Mouse (Mus musculus): Measurements from ENCODE around the gene Hibadh.

Hibadh gene

DNA sequence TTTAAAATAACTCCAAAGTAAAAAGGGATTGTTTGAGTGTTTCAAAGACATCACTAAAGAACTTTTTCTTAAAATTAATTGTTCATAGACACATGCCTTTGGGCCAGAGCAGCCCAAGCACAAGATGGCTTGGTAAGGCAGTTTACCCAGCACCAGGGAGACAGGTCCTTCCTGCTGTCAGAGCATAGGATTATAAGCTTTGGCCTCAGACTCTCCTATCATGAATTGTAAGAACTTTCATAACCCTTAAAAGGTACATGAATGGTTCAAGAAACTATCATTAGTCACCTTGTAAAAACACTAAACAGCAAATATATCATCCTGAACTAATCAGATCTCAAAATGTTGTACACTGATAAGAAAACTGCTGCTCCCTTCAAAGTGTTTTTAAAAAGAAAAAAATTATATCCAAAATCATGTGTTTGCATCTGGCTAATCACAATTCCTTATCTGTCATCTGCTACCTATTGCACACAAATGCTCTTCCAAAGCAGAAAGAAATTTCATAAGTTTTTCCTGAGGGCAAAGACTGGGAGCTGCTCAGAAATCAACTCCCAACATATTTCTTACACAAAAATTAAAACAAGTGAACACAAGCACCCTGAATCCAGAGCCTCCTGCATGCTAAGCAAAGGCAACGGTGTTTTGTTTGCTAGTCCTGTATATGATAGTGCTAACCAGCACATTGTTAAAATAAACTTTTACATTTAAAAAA, 1.6 kb downstream of the Hibadh start:
- no peak for DNase-seq (ENCODE audit: low read depth, low spot score)

DNA sequence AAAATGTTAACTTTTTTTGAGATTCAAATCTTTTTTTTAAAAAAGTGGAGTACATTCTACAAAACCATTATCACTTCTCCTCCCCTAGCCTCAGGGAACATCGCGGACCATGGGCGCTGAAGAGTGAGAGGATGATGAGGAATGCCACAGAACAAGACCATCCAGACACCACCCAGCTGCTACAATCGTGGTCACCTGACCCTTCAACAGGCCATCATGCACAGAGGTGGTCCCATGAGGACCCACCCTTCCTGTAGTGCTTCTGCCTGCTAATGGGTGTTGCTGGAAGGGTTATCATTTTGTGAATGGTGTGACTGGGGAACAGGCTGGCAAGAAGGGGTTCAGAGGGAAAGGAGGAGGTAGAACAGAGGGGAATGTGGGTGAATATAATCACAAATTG, 2.9 kb downstream of the Hibadh start:
- no peak for DNase-seq (ENCODE audit: low read depth, low spot score)

DNA sequence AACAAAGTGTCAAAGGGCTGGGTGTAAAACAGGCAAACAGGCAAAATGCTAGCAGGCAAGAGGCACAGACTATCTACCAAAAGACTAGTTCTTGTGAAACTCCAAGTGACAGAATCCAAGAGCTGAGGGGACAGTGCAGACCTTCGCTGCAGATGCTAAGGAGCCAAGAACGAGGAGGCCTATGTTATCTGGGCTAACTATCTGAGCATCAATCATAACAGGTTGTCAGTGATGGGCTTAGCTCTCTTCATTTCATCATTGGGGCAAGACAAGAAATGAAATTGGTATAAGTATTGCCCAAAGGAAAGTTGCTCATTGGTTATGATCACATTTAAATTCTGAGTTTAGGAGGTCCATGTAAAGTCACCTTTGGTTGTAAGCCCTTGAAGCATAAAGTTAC, 4.8 kb downstream of the Hibadh start:
- DNase-seq (ENCODE audit: low read depth, low spot score) = no peak

DNA sequence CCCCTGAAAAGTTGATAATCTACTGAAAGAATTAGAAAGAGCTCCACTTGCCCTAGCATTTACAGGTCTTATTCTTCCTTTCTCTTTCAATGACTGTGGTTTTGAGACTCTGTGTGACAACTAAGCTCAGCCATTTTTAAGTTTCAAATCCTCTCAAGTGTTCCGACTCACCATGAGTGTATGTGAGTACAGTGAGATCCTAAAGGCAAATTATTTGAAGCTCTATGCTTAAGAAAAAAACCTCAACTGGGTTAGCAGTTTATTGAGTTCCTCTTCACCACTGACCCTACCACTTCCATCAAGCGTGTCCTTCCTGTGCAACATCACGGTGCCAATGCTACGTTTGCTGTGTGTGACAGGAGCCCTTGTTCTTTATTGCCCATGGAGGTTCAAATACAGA, 9.6 kb downstream of the Hibadh start:
- no peak for DNase-seq (ENCODE audit: low read depth, low spot score)

DNA sequence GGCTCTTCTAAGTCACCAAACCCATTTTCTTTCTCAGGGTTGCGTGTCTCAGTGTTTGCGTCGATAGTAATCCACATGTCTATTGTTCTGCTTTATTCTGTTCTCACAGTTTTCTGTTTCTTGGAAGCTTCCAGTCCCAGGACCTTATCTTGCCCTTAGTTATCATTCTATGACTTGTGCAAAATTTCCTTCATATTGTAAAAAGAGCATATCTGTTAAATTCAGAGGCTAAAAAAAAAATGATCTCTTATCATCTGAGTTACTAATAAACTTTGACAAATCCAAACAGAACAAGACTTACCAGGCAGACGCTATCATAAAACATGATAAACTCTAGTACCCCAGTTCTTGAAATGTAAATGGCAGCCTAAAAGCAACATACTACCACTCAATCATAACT, 11.0 kb downstream of the Hibadh start:
- DNase-seq (ENCODE audit: low read depth, low spot score) = no peak

DNA sequence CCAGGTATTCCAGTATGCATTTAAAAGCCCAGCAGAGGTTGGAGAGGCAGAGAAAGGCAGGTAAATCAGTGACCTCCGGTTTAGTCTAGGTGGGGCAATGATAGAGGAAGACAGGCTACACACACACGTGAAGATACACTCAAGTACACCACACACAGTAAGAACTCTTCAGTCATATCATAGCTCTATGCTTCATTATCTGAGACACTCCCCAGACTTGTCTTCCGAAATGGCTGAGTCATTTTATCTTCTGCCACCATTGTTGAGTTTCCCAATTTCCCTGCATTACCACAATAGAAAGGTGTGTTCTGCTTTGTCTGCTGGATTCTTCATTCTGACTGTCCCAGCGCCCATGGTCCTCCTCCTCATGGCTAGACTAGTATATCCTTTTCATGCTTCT, 13.5 kb downstream of the Hibadh start:
- DNase-seq (ENCODE audit: low read depth, low spot score) = no peak

DNA sequence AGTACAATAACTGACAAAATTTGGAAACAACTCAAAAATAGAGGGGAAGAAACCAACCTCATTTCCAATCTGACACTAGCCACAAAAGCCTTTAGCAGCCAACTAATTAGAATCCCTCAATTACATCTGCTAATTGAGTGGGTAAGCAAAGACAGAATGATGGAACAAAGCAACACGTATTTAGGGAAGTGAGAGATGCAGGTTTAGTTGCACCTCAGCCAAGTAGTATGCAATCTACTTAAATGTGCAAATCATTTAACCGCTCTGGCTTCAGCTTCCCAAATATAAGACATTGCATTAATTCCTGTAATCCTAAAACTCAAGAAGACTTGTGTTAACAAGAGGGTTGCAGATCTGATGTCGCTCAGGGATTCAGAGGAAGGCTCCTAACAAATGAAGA, 16.4 kb downstream of the Hibadh start:
- no peak for DNase-seq (ENCODE audit: low read depth, low spot score)

DNA sequence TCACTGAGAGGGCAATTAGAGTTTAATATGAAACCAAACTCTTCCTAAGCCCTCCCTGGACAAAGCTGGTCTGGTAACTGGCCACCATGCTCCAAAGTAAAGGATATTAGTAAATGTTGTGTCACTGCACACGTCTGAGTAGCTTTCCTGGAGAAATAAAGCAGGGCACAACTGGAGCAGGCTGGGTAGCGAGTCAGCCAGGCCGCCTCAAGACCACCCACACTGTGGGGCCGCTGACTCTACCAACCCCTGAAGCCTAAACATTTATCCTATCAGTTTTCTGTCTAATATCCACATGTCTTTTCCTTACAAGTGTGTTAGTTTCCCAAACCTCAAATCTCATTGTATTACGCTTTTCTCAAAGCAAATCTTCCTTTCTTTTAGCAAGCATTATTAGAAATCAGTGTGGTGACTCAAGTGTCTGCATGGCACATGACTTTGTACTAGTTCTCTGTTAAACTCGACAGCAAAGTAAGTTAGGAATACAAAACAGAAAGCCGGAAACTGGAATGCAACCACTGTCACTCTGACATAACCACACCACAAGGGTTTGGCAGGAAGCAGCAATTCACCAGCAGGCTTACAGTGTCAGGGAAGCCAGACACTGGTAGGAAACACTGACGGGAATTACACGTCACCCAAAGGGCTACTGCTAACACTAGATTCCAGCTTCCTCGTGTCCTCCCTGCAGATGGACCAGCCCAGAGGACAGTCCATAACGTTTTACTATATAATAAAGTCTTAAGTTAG, 18.3 kb downstream of the Hibadh start:
- no peak for DNase-seq (ENCODE audit: low read depth, low spot score)

DNA sequence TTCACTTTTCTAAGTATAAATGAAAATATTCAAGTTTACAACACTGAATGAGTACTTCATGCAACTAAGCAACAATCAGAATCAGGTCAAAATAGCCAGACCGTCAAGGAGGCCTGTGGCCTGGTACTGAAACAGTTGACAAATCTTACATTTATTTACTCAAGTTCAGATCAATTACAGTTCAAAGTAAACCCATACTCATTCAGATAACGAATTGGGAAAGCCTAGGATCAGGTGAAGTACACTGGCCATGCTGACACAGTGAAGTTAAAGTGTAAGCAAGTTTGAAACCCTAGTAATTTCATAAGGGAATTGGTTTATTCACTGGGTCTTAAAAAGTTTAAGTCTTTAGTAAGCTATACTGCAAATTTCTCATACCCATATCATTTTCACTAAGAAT, 20.1 kb downstream of the Hibadh start:
- DNase-seq (ENCODE audit: low read depth, low spot score) = no peak

DNA sequence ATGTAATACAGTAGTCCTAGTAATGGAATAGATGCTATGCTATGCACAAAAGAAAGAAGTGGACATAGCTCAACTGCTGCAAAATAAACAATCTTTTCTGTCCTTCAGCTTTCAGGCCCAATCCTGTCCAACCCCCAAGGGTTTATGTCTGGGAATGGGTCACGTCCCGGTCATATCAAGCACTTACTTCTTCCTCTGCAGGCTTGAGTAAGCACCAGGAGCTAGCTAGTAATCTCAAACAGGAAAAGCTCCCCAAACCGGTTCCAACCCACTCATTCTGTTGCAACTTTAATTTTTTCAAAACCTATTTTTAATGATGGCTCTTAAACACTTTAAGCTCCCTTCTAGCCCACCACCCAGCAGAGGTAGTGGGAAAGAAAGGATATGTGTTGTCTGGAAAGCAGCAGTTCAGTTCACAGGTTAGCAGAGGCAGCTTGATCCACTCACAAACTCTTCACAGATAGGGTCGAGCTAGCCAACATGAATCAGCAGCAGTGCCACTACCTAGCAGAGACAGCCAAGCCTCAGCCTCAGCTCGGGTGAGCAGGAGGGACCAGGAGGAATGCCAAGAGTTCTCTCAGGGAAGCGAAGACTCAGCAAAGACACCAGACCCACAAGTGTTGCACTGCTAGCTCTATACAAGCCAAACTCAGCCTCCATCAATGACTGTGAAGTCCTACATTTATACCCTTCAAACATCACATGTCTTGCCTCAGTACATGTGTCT, 30.4 kb downstream of the Hibadh start:
- DNase-seq (ENCODE audit: low read depth, low spot score) = no peak

DNA sequence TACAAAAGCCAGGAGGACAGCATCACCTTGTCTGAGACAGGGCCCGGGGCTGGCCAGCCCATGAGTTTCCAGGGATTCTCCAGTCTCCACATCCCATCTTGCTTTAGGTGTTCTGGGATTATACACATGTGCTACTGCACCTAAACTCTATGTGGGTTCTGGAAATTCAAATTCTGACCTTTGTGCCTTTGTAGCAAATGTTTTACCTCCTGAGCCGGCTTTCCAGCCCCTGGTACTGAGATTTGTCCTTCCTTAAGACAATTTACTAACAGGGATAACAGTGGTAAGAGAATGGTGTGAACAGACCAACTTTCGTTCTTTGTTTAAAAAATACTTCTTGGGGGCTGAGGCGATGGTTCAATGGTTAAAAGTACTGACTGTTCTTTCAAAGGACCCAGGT, 32.1 kb downstream of the Hibadh start:
- DNase-seq (ENCODE audit: low read depth, low spot score) = no peak

DNA sequence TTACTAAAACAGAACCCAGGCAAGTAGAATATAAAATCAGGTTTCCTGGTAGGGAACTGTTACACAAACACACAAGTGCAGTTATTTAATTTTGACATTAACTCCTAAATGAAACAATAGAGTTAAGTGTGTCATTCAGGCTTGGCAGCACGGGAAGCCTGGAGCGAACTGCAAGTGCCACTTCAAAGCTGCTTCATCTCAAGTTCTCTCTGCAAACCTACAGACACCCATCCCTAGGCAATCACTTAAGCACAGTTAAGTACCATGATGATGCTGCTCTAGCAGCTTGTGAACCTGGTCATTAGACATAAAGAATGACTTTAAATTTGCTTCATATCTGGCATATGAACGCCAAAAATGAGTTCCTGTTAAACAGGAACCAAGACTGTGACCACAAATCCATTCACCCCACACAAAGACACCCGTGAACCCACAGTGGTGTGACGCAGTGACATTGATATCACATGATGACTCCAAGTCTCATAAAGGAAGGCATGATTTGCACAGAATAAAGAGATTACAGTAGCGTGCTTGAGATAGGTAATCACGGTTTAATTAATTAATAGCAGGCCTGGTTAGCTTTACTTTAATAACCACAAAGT, 33.3 kb downstream of the Hibadh start:
- no peak for DNase-seq (ENCODE audit: low read depth, low spot score)

DNA sequence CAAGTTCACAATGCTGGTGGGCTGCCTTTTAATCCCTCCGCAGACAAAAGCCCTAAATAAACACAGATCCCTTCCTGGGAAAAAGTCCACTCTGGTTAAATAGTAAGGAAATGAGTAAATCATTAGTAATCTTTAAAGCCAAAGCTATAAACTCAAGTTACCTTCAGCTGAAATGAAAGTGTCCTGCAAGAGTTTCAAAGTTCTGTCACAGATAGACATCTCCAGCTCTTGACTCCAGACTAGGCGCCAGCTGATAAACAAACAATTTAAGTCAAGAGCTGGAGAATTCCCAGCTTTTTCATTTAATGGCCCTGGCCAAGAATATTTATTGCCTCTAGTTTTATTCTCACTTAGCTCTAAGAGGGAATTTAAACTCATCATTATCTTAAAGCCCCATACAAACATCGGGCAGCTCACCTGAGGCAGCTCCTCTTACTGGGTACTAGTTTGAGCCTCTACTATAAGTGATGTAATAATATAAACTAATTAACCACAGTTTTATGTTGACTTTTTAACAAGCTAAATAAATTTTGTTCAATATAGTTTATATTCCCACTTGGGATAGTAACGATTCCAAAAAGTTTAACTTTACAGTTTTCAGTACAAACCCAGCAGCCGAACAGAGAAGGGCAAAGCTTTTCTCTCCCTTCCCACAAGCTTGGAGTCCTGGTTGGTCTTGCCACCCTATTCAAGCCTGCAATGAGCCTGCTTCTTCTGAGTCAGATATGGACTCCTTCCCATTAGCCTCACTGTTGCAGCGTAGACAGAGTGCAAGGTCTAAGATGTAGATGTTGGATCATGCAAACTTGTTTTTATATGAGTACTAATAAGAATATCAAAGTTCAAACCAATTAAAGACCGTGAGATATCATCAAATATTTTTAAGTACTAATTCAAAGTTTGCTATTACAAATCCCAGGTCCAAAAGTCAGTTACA, 38.2 kb downstream of the Hibadh start:
- DNase-seq (ENCODE audit: low read depth, low spot score) = no peak

DNA sequence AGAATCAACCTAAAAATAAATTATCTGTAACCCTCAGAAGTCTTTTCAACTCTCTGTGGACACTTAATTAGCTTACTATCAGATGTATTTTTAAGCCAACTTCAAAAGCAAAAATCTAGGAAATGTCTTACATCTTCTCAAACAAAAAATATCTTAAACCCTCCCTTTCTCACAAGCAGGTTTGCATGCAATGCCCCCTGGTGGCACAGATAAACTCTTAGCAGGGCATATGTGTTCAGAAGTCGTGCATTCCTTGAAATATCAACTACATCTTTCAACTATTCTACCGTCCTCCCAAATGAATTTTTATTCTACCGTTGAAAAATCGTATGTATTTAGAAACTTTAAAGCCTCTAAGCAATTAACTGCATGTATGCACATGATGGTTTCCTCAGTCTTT, 39.1 kb downstream of the Hibadh start:
- DNase-seq (ENCODE audit: low read depth, low spot score) = peak; percentile 31

DNA sequence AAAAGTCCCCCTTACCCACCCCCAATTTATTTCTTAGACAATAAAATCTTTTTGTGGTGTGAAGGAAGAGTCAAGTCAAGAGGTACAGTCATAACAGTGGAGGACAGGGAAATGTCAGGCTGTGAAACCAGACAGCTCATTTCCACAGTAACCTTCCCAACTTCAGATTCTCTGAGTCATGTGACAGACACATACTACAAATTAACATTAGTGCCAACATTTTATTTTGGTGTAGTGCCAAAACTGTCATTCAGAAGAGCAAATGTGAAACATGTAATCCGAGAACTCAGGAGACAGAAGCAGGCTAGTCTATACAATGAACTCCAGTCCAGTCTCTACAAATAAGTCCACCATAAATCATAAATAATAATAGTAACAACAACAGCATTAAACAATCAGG, 45.4 kb downstream of the Hibadh start:
- no peak for DNase-seq (ENCODE audit: low read depth, low spot score)

DNA sequence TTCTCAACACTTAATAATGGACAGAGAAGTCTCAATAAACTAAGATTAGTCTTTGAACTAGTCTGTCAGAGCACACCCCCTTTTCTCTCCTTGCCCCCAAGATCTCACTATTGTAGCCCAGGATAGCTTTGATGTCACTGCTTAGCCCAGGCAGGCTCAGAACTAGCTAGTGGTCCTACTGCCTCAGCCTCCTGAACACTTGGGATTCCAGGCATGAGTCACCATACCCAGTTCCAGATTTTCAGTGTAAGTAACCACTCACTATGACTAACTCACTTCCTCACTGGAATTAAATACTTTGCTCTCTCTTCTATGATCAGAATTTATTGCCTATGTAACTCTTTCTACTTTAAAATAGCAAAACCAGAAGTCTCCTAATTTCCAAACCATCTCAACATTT, 53.6 kb downstream of the Hibadh start:
- no peak for DNase-seq (ENCODE audit: low read depth, low spot score)

DNA sequence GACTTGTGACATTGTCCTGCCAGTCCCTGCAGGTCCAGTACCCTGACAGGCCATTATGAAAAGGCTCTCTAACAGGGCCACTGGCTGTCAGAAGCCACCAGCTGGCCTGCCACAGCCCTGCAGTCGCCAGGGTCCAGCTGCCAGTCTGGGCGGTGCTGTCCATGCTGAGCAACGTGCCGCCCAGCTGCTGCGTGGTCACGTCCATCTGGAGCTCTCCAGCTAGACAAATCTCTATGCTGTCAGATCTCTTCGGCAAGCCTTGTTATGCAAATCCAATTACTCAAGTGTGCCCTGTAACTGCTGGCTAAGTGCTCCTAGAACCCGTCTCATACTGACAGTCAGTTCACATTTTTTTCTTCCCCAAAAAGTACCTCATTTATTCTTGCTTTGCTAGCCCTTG, 55.8 kb downstream of the Hibadh start:
- peak; percentile 41 for DNase-seq (ENCODE audit: low read depth, low spot score)

DNA sequence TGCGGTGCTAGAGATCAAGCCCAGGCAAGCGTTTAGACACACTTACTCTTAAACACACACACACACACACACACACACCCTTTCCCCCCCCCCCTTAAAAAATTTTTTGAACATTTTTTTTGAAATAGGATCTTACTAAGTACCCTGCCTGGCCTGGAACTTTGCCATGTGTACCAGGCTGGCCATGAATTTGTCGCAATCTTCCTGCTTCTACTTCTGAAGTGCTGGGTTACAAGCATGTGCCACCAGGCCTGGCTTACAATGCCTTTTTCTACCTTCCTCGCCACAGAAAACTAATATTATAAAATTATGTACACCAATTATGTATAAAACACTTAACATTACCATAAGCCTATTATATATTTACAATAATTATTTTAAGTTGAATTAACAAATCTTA, 59.1 kb downstream of the Hibadh start:
- DNase-seq (ENCODE audit: low read depth, low spot score) = no peak

DNA sequence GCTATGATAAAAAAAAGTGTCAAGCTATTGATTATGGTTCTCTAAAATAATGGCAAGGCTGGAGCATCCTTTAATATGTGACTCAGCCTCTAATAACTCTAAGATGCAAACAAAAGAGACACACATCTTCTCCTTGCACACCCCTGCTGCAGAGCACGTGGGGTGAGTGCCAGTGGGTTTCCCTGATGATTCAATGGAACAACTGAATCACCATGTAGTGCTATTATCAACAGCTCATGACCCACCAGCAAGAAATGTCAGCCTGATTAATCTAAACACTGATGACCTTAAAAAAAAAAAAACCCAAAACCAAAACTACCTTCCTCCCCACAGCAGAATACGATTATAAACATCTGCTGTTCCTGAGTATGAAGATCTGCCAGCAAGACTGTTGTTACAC, 61.9 kb downstream of the Hibadh start:
- DNase-seq (ENCODE audit: low read depth, low spot score) = no peak

DNA sequence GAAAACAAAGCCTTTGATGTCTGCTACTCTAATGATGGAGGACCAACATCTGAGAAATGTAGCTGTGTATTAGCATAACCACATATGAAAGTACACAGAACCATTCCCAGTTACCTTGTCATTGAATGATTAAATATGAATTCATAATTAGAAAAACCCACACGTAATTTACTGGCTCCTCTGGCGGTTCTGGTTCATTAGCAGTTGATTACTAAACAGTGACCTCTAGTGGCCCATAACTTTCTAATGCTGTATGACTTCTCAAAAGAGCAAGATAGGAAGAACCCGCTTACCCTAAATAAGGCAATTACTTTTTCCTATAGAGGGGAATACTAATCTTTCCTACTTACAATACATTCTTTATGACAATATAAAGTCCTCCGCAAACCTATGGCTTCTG, 62.9 kb downstream of the Hibadh start:
- DNase-seq (ENCODE audit: low read depth, low spot score) = no peak

DNA sequence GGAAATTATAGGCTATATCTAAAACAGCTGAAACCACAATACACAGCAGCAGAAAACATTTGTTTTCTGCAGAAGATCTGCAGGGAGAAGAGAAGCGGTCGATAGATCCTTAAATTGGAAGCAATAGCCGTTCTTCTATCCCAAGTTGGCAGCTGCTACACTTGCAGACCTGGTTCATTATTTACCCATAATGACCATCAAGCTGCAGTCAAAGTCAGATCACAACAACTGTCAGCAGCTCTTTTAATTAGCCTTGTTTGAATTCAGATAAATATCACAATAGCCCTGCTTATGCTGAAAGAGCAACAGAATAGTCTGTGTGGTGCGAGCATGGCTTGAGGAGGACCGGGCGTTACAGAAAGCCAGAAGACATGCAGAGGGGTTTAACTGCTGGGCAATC, 71.5 kb downstream of the Hibadh start:
- DNase-seq (ENCODE audit: low read depth, low spot score) = no peak
